Mouse (Mus musculus) thymus, postnatal 36 days (tissue): ENCODE results near the gene C1qtnf9.

Source experiments
- DNase-seq, 2 experiments: peaks; one replicate each; pipeline ENCODE4 v3.0.0; 2022; ENCODE audit warnings: mixed read lengths in 2 of 2

Gene C1qtnf9

GRCm38 (mm10) chr14:60767884-60768283 lies at the start of gene C1qtnf9:
TSS of gene C1qtnf9 (plus strand) at chr14:60768134.
- no peak for DNase-seq

GRCm38 (mm10) chr14:60721304-60721703 lies 46.6 kb upstream of the C1qtnf9 start:
- DNase-seq, result peak in 1 of 2 experiments; percentile 59

- no peak for DNase-seq
Measured at GRCm38 (mm10) chr14:60721938-60722337, 46.0 kb upstream of the C1qtnf9 start.

GRCm38 (mm10) chr14:60726091-60726490 lies 41.8 kb upstream of the C1qtnf9 start:
- DNase-seq, result no peak

- DNase-seq, result no peak
Measured at GRCm38 (mm10) chr14:60727130-60727529, 40.8 kb upstream of the C1qtnf9 start.

- DNase-seq, result peak in 1 of 2 experiments; percentile 41
Measured at GRCm38 (mm10) chr14:60732081-60732480, 35.9 kb upstream of the C1qtnf9 start.

GRCm38 (mm10) chr14:60732787-60733186 lies 35.1 kb upstream of the C1qtnf9 start:
- DNase-seq, result peak in 1 of 2 experiments; percentile 48

- no peak for DNase-seq
Measured at GRCm38 (mm10) chr14:60733706-60734105, 34.2 kb upstream of the C1qtnf9 start.

GRCm38 (mm10) chr14:60735206-60735605 lies 32.7 kb upstream of the C1qtnf9 start:
- no peak for DNase-seq

GRCm38 (mm10) chr14:60735848-60736547 lies 31.9 kb upstream of the C1qtnf9 start:
- DNase-seq, result no peak

GRCm38 (mm10) chr14:60736591-60737192 lies 31.2 kb upstream of the C1qtnf9 start:
- peak; percentile 76 to 86 for DNase-seq

GRCm38 (mm10) chr14:60737202-60737611 lies 30.7 kb upstream of the C1qtnf9 start:
- DNase-seq, result no peak

- peak; percentile 56 to 63 for DNase-seq
Measured at GRCm38 (mm10) chr14:60738434-60738938, 29.4 kb upstream of the C1qtnf9 start.

- no peak for DNase-seq
Measured at GRCm38 (mm10) chr14:60739155-60739554, 28.8 kb upstream of the C1qtnf9 start.

GRCm38 (mm10) chr14:60739616-60740015 lies 28.3 kb upstream of the C1qtnf9 start:
- peak in 1 of 2 experiments; percentile 44 for DNase-seq

GRCm38 (mm10) chr14:60740507-60740906 lies 27.4 kb upstream of the C1qtnf9 start:
- no peak for DNase-seq

- DNase-seq, result no peak
Measured at GRCm38 (mm10) chr14:60741033-60741432, 26.9 kb upstream of the C1qtnf9 start.

- no peak for DNase-seq
Measured at GRCm38 (mm10) chr14:60741490-60741981, 26.4 kb upstream of the C1qtnf9 start.

- no peak for DNase-seq
Measured at GRCm38 (mm10) chr14:60743681-60744080, 24.3 kb upstream of the C1qtnf9 start.

- DNase-seq, result no peak
Measured at GRCm38 (mm10) chr14:60745201-60745600, 22.7 kb upstream of the C1qtnf9 start.

- no peak for DNase-seq
Measured at GRCm38 (mm10) chr14:60746141-60746540, 21.8 kb upstream of the C1qtnf9 start.

- no peak for DNase-seq
Measured at GRCm38 (mm10) chr14:60747154-60747870, 20.6 kb upstream of the C1qtnf9 start.

- DNase-seq, result no peak
Measured at GRCm38 (mm10) chr14:60749880-60750279, 18.1 kb upstream of the C1qtnf9 start.
